Mouse (Mus musculus): ENCODE measurements around the gene Sult2a3. TPM values are rescaled to one million over a fixed set of nuclear protein-coding genes. Genes with fewer than 3 reads are reported as not detected.
"Not testable (repeated sequence)": the region's sequence is repeated elsewhere in the genome, so short reads cannot be mapped to it uniquely, and the experiment has no call there.

Gene Sult2a3
- polyA plus RNA-seq (2015; fragmentation: Nextera tagmentation; extraction: Ambion mirVana), result not detected in 2 replicates

DNA sequence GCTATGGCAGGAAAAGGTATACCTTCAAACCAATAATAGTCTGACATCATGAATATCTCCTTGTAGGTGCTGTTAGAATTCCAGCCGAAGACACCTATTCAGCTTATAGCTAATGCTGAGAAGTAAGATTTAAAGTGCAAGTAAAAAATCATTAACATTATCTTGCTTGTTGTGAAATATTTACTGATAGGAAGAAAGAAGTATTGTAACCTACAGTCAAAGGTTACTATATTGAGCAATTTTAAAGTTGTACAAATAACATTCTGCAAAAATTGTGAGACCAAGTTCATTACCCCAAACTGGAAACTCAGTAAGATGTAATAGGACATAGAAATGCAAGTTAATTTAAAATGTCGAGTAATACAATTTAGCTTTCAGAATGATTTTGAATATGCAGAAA, at the start of gene Sult2a3:
TSS of gene Sult2a3 (minus strand) at position 101 of the 400 bp plus-strand sequence.
- 93% methylated on average over 2 of the region's 2 CpGs for WGBS

GRCm38 (mm10) chr7:14120436-14120835, 2.4 kb downstream of the Sult2a3 start:
- no peak for ATAC-seq (ENCODE audit: low FRiP score, low read depth)
- Histone ChIP-seq H3K9ac (no peak overlapping the region), H3K27ac (no peak overlapping the region), H3K4me3 (no peak overlapping the region), H3K9me3 (peaks cover 8% of the 10 kb centered on the region; the same call in 1 of the 2 replicates), H3K4me2 (replicated peaks) (no peak overlapping the region), H3K4me1 (no peaks in the 10 kb centered on the region), H3K36me3 (no peaks in the 10 kb centered on the region), H3K27me3 (no peaks in the 10 kb centered on the region)
- WGBS, result 89% methylated on average over 2 of the region's 2 CpGs

More for the DNA sequence above, at the start of gene Sult2a3:
- Histone ChIP-seq H3K36me3 (no peaks in the 10 kb centered on the region), H3K4me3 (no peak within 1 kb of the TSS), H3K4me2 (replicated peaks) (no peak within 1 kb of the TSS), H3K9me3 (peaks cover 13% of the 10 kb centered on the region; the same call in 1 of the 2 replicates), H3K27me3 (no peaks in the 10 kb centered on the region), H3K27ac (no peak within 1 kb of the TSS), H3K9ac (no peak within 1 kb of the TSS), H3K4me1 (no peaks in the 10 kb centered on the region)
- no peak for ATAC-seq (ENCODE audit: low FRiP score, low read depth)

GRCm38 (mm10) chr7:14119865-14120264, 3.0 kb downstream of the Sult2a3 start:
- not testable (repeated sequence) for H3K27ac ChIP-seq; H3K4me2 ChIP-seq (replicated peaks); H3K36me3 ChIP-seq; H3K4me1 ChIP-seq; H3K9ac ChIP-seq; H3K27me3 ChIP-seq; ATAC-seq (ENCODE audit: low FRiP score, low read depth); H3K4me3 ChIP-seq; H3K9me3 ChIP-seq
- WGBS, result 69% methylated on average over 3 of the region's 3 CpGs

- Histone ChIP-seq H3K9ac (no peak overlapping the region), H3K27ac (no peak overlapping the region), H3K4me3 (no peak overlapping the region), H3K4me2 (replicated peaks) (no peak overlapping the region), H3K36me3 (no peaks in the 10 kb centered on the region), H3K27me3 (no peaks in the 10 kb centered on the region), H3K4me1 (no peaks in the 10 kb centered on the region), H3K9me3 (0 out of 2 replicates have a peak, but pooled peaks cover 7% of the 10 kb centered on the region)
- ATAC-seq (ENCODE audit: low FRiP score, low read depth), result no peak
- WGBS, result 32% methylated on average over 1 of the region's 1 CpGs
These were observed 6.1 kb downstream of the Sult2a3 start for GRCm38 (mm10) chr7:14116761-14117160.

- not testable (repeated sequence) for H3K4me1 ChIP-seq; H3K27ac ChIP-seq; H3K27me3 ChIP-seq; H3K36me3 ChIP-seq; H3K4me2 ChIP-seq (replicated peaks); H3K9me3 ChIP-seq; ATAC-seq (ENCODE audit: low FRiP score, low read depth); H3K4me3 ChIP-seq; H3K9ac ChIP-seq
- WGBS, result 62% methylated on average over 3 of the region's 3 CpGs
These were observed 8.4 kb downstream of the Sult2a3 start for GRCm38 (mm10) chr7:14114471-14114870.

DNA sequence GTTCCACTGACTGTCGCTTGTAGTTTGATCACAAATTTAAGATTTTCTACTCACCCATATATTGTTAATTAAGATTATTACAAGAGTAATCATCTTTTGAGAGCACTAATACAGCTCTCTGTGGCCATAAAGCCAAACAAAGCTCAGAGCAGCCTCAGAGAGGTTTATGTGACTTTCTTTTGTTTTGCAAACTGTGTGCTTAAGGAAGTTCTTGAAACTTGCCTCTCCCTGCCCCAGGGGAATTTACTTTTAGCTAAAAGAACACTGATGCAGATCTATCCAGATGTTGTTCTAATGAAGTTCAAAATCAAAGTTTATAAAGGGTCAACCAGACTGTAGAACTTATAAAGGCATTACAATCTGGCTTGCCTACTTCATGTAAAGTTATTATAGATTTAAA, 75.0 kb downstream of the Sult2a3 start:
- not testable (repeated sequence) for H3K9me3 ChIP-seq; H3K4me1 ChIP-seq; H3K27ac ChIP-seq; H3K36me3 ChIP-seq; H3K27me3 ChIP-seq; H3K4me2 ChIP-seq (replicated peaks); H3K4me3 ChIP-seq; ATAC-seq (ENCODE audit: low FRiP score, low read depth); H3K9ac ChIP-seq
- 54% methylated on average over 1 of the region's 1 CpGs for WGBS

GRCm38 (mm10) chr7:14030831-14031230, 92.0 kb downstream of the Sult2a3 start:
- not testable (repeated sequence) for H3K4me3 ChIP-seq; H3K4me1 ChIP-seq; H3K36me3 ChIP-seq; H3K9me3 ChIP-seq; H3K27me3 ChIP-seq; H3K4me2 ChIP-seq (replicated peaks); H3K9ac ChIP-seq; H3K27ac ChIP-seq; ATAC-seq (ENCODE audit: low FRiP score, low read depth)

Other genes starting within 250 kb of the Sult2a3 start
- not detected in 2 replicates for gene Sult2a4, start 133.4 kb downstream of the Sult2a3 start, polyA plus RNA-seq (2015; fragmentation: Nextera tagmentation; extraction: Ambion mirVana)
- not detected in 2 replicates for gene Sult2a6, start 131.8 kb upstream of the Sult2a3 start, polyA plus RNA-seq (2015; fragmentation: Nextera tagmentation; extraction: Ambion mirVana)
- gene Obox8, start 210.5 kb upstream of the Sult2a3 start, polyA plus RNA-seq (2015; fragmentation: Nextera tagmentation; extraction: Ambion mirVana), result not detected in 2 replicates

Measured in limb, embryonic 13.5 days (tissue).